Mouse (Mus musculus) lung, postnatal 36 days (tissue): Measurements from ENCODE around the gene Rnf5.
A peak's percentile ranks its signal among the peaks of the same experiment; 100 is the strongest.

ENCODE experiments used
- DNase-seq: peaks from one replicate; pipeline ENCODE4 v3.0.0; 2022; ENCODE audit warnings: mixed read lengths

Gene Rnf5

GRCm38 (mm10) chr17:34604511-34605237 lies 1.2 kb upstream of the Rnf5 start:
- DNase-seq, result peak; percentile 84

GRCm38 (mm10) chr17:34604061-34604508 lies 595 bp upstream of the Rnf5 start, which contains the start of gene Agpat1:
Gene Agpat1 (plus strand): TSS chr17:34604262.
- peak; percentile 99 for DNase-seq

- no peak for DNase-seq
Observed at GRCm38 (mm10) chr17:34601796-34602195, 1.7 kb downstream of the Rnf5 start.

GRCm38 (mm10) chr17:34599891-34600290 lies 3.6 kb downstream of the Rnf5 start:
- DNase-seq, result no peak

GRCm38 (mm10) chr17:34597566-34598095 lies 5.9 kb downstream of the Rnf5 start, which contains the start of gene Ager:
Gene Ager (plus strand): TSS chr17:34597862.
- DNase-seq, result peak; percentile 78

GRCm38 (mm10) chr17:34596098-34596497 lies 7.4 kb downstream of the Rnf5 start:
- peak; percentile 38 for DNase-seq

GRCm38 (mm10) chr17:34593752-34594525 lies 9.6 kb downstream of the Rnf5 start:
- DNase-seq, result peak; percentile 37

GRCm38 (mm10) chr17:34592581-34593549 lies 10.6 kb downstream of the Rnf5 start:
- peak; percentile 58 for DNase-seq

- DNase-seq, result peak; percentile 93
Observed at GRCm38 (mm10) chr17:34591994-34592375, 11.5 kb downstream of the Rnf5 start.

GRCm38 (mm10) chr17:34591029-34591993 lies 12.2 kb downstream of the Rnf5 start, which contains the start of gene Pbx2:
Gene Pbx2 (plus strand): TSS chr17:34591266.
- peak; percentile 43 for DNase-seq

- no peak for DNase-seq
Observed at GRCm38 (mm10) chr17:34590154-34590987, 13.1 kb downstream of the Rnf5 start.

- DNase-seq, result peak; percentile 78
Observed at GRCm38 (mm10) chr17:34589681-34590101, 13.8 kb downstream of the Rnf5 start, which contains the start of gene Gpsm3. Gene Gpsm3 (plus strand): TSS chr17:34589806.

- DNase-seq, result no peak
Observed at GRCm38 (mm10) chr17:34589206-34589605, 14.3 kb downstream of the Rnf5 start.

GRCm38 (mm10) chr17:34588767-34589166 lies 14.7 kb downstream of the Rnf5 start:
- DNase-seq, result no peak

- DNase-seq, result no peak
Observed at GRCm38 (mm10) chr17:34587814-34588213, 15.7 kb downstream of the Rnf5 start.

- peak; percentile 98 for DNase-seq
Observed at GRCm38 (mm10) chr17:34587423-34587811, 16.1 kb downstream of the Rnf5 start.

GRCm38 (mm10) chr17:34586796-34587422 lies 16.6 kb downstream of the Rnf5 start:
- DNase-seq, result peak; percentile 92

- DNase-seq, result no peak
Observed at GRCm38 (mm10) chr17:34585877-34586771, 17.4 kb downstream of the Rnf5 start.
